Mouse (Mus musculus): ENCODE data around the gene Lamb3.

Lamb3 gene

DNA sequence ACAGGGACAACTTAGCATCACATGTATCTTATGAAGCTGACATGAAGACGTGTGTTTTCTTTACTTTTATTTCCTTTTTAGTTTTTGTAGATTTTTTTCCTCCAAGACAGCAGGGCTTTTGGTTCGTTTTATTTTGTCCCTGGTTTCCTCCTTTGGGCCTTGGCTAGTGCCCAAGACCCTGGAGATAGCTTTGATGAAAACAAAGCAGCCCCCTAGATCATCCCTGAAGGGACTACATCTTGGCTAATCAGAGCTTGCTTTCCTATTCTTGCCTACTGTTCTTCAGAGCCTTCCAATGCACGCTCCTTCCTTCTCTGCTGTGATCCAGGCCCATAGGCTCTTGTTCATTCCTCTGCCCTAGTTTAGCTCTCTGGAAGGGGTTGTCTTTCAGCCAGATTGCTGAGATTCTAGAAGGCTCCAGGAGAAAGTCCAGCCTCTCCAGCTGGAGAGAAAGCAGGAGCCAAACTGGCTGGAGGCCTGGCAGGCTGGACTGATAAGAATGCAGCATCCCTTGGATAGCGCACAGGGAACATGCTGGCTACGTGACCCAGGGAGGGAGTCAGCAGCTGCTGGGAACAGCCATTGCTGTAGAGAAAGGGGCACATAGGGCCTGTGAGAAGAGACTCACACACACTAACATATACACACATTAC is 108.3 kb downstream of the Lamb3 start:
- DNase-seq (ENCODE audit: low spot score) = no peak

- no peak for DNase-seq (ENCODE audit: low spot score)
Observed at GRCm38 (mm10) chr1:193316358-193316750, 108.9 kb downstream of the Lamb3 start.

DNA sequence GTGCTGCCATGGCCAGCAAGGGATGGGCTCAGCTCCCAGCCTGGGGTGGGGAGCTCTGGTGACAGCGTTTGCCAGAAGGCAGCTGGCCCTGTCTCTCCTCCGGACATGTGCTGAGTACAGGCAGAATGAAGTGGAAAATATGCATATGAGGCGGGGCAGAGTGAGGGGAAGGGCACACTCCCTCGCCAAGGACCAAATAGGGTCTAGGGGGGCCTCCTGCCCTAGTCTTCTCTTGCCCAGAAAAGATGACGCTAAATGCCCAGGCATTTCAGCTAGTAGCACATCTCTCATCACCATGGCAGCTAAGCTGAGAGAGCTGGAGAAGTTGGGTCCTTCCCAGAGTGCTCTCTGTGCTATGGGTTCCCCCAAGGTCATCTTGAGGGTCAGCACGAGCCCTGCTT is 109.7 kb downstream of the Lamb3 start:
- no peak for DNase-seq (ENCODE audit: low spot score)

GRCm38 (mm10) chr1:193319721-193320120 is 112.2 kb downstream of the Lamb3 start:
- DNase-seq (ENCODE audit: low spot score) = no peak

GRCm38 (mm10) chr1:193320398-193320797 is 112.9 kb downstream of the Lamb3 start:
- no peak for DNase-seq (ENCODE audit: low spot score)

DNA sequence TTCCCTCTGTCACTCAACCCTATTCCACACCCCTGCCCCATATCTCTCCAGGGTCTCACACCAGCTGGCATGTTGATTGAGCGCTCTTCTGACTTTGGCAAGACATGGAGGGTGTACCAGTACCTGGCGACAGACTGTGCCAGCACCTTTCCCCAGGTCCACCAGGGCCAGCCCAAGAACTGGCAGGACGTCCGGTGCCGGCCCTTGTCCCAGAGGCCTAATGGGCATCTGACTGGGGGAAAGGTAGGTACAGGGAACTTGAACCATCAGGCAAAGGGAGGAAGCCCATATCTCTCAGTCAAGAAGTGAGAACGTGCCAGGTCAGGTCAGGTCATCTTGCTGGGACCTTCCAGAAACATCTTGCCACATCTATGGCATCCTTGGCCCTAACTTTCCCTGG is 116.2 kb downstream of the Lamb3 start:
- DNase-seq (ENCODE audit: low spot score) = no peak

- peak; percentile 57 for DNase-seq (ENCODE audit: low spot score)
Observed at GRCm38 (mm10) chr1:193324224-193324623, 116.7 kb downstream of the Lamb3 start.

- no peak for DNase-seq (ENCODE audit: low spot score)
Observed at GRCm38 (mm10) chr1:193325891-193326290, 118.4 kb downstream of the Lamb3 start.

GRCm38 (mm10) chr1:193326456-193327145 is 119.1 kb downstream of the Lamb3 start:
- DNase-seq (ENCODE audit: low spot score) = no peak

DNA sequence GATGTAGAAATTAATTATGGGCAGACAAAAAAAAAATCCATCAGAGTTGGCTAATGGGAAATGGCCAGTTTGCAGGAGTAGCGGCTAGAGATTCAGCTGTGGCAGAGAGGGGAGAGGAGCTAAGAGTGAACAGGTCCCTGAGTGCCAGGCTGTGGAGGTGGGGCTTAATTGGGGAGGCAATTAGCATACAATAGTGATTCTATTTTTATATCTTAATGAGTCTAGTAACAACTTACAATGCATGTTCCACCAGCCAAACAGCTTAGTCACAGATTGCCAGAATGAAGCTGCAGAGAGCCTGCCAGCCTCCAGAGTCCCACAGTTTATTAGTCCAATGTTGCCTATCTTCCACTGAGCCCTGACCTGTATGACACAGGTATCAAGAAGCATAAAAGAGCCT is 119.7 kb downstream of the Lamb3 start:
- no peak for DNase-seq (ENCODE audit: low spot score)

- DNase-seq (ENCODE audit: low spot score) = no peak
Observed at GRCm38 (mm10) chr1:193327686-193328085, 120.2 kb downstream of the Lamb3 start.

DNA sequence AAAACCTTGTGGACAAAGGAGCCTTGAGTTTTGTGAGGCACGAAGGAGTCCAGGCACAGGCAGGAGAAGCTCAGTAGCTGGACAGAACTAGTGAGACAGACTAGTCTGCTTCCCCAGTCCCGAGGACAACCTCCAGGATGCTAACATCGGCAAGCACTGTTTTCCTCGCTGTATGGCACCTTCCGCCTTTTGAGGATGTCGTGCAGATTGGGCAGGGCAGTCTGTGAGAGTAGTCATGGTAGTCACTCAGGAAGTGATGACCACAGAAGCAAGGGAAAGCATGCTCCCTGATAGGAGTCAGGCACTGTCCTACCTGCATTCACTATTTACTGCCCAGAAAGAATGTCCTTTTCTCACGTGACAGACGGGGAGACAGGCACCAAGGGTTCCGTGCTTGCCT is 122.1 kb downstream of the Lamb3 start:
- no peak for DNase-seq (ENCODE audit: low spot score)

DNA sequence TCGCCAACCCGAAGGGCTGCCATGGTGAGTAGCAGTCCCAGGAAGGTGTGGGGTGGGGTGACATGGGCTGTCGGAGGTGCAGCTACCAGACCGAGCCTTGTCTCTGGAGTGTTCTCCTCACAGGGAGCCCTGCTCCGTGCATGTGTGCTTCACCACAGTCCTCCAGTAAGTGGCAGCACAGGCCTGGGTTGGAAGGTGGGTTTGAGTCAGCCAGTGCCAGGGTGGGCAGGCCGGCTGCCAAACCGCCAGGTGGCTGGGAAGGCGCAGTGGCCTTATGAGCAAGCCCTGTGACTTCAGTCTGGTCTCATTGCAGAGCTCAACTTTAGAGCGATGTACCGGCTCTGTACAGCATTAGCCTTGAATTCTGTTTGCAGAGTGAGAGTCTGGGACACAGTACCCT is 122.7 kb downstream of the Lamb3 start:
- DNase-seq (ENCODE audit: low spot score) = peak; percentile 72

GRCm38 (mm10) chr1:193330626-193331025 is 123.1 kb downstream of the Lamb3 start:
- DNase-seq (ENCODE audit: low spot score) = no peak

- no peak for DNase-seq (ENCODE audit: low spot score)
Observed at GRCm38 (mm10) chr1:193332018-193332417, 124.5 kb downstream of the Lamb3 start.

GRCm38 (mm10) chr1:193332671-193333070 is 125.2 kb downstream of the Lamb3 start:
- no peak for DNase-seq (ENCODE audit: low spot score)

GRCm38 (mm10) chr1:193333776-193334175 is 126.3 kb downstream of the Lamb3 start:
- DNase-seq (ENCODE audit: low spot score) = no peak

DNA sequence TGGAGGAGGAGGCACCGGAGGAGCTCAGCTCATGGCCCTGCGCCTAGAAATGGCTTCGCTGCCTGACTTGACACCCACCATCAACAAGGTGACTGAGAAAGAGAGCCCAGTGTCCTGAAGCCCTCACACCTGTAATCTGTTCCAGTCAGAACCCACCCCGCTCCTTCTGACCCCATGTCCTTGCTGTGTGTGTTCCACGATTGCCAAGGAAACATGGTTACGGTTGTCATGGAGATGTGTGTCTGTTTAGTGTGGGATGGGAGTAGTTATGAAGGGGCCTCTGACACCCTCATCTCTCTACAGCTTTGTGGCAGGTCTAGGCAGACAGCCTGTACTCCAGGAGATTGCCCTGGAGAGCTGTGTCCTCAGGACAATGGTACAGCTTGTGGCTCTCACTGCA is 127.0 kb downstream of the Lamb3 start:
- DNase-seq (ENCODE audit: low spot score) = peak; percentile 50

DNA sequence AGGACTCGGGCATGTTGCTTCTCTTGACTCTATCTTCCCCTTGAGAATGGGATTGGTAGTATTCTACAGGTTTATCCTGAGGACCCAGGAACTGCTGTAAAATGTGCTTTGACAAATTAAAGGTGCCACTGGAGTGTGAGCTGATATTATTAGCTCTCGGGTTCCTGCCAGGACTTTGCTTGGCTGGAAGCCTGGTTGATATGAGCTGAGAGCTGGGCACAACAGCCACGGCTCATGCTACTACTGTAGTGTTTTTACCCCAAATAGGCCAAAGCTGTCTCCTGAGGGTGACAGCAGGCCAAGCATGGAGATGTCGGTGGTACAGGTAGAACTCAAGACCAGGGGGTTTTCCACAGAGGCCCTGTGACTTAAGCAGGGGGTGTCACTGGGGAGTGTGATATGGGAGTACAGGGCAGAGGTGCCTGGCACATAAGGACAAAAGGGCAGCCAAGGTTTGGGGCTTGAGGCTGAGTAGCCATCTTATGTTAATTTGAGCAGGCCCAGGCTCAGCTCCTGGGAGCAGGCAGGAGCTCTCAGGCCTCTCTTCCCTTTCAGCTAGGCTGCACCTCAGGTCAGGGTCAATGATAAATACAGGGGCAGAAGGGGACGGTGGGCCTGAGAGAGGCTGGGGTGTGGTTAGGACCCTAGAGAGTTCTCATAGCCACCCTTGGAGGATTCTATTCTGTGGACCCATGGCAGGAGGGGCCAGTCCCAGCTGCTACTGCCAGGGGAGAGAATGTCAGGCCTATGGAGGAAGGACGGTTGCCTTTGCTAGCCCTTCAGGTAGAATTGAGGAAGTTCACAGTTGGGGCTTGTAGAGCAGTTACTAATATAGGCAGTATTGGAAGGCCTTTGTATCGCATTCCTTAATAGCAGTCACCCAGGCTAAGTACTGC is 128.9 kb downstream of the Lamb3 start:
- DNase-seq (ENCODE audit: low spot score) = no peak

- no peak for DNase-seq (ENCODE audit: low spot score)
Observed at GRCm38 (mm10) chr1:193337018-193337321, 129.5 kb downstream of the Lamb3 start.

DNA sequence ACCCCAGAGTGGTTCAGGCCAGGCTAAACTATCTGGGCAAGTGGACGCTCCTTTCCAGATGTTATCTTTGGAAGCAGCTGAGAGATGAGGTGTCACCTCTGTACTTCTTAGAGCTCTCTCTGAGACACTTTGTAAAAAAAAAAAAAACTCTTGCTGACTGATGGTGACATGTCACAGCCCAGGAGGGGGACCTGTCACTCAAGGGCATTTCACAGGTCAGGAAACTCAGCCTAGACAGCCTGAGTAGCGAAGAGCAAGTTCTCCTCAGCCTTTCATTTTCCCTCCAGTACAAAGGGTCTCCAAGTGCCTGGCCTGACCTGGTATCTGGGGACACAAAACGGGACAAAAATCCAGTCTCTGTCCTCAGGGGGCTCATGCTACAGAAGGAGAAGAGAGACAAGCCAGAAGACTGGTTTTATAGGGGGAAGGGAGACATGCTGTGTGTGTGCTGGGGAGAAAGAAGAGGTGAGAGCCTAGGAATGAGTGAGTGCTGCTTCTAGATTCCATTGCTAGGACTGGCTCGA is 130.3 kb downstream of the Lamb3 start:
- no peak for DNase-seq (ENCODE audit: low spot score)

- no peak for DNase-seq (ENCODE audit: low spot score)
Observed at GRCm38 (mm10) chr1:193338363-193338995, 131.0 kb downstream of the Lamb3 start.

Measured in embryo, embryonic 10.5 days (tissue).